Mouse (Mus musculus) liver, postnatal 0 days (tissue): ENCODE results near the gene Igfbp2.

ENCODE experiments used
- CTCF ChIP-seq: sonication (generic); IDR thresholded peaks from 2 replicates; pipeline ENCODE4 v1.5.1; 2016; ENCODE audit warnings: antibody characterized with exemption, low read depth
- EP300 ChIP-seq: IDR thresholded peaks from 2 replicates; pipeline ENCODE4 v1.6.1; 2016; ENCODE audit warnings: antibody characterized with exemption, low read depth, mild to moderate bottlenecking

GRCm38 (mm10) chr1:72806044-72806584 lies 18.2 kb upstream of the Igfbp2 start:
- no peak for TF ChIP-seq CTCF
- TF ChIP-seq EP300, result no peak
